Mouse (Mus musculus) stomach, embryonic 14.5 days (tissue): ENCODE data around the gene Atp10b. TPM values are rescaled to one million over a fixed set of nuclear protein-coding genes. Genes with fewer than 3 reads are reported as not detected.

Experiments
- ATAC-seq: fragments of 200-750 bp; cut with Nextera tagmentation; 2 replicates; pipeline ENCODE4 v1.8.0; 2017; ENCODE audit warnings: low read depth, moderate TSS enrichment; ENCODE audit not compliant: insufficient number of reproducible peaks, insufficient read depth, low FRiP score
- H3K27ac ChIP-seq: fragments of 300-500 bp; sonication (generic); 2 replicates; pipeline ENCODE4 v1.5.1; 2014; ENCODE audit warnings: mild to moderate bottlenecking, low read length, moderate library complexity, mixed read lengths
- H3K27me3 ChIP-seq: fragments of 300-500 bp; sonication (generic); 2 replicates; pipeline ENCODE4 v1.6.1; 2014; ENCODE audit warnings: low read length, control low read depth, mixed read lengths; ENCODE audit not compliant: control insufficient read depth, insufficient read depth
- H3K36me3 ChIP-seq: fragments of 300-500 bp; sonication (generic); 2 replicates; pipeline ENCODE4 v1.6.1; 2014; ENCODE audit warnings: mild to moderate bottlenecking, control low read depth, low read length, moderate library complexity, mixed read lengths; ENCODE audit not compliant: control insufficient read depth, insufficient read depth
- H3K4me1 ChIP-seq: fragments of 300-500 bp; sonication (generic); 2 replicates; pipeline ENCODE4 v1.6.1; 2014; ENCODE audit warnings: low read length, control low read depth, mixed read lengths; ENCODE audit not compliant: control insufficient read depth, insufficient read depth
- H3K4me2 ChIP-seq: fragments of 300-500 bp; sonication (generic); replicated peaks from 2 replicates; pipeline ENCODE4 v1.6.1; 2014; ENCODE audit warnings: low read depth, low read length, control low read depth
- H3K4me3 ChIP-seq: fragments of 300-500 bp; sonication (generic); 2 replicates; pipeline ENCODE4 v1.5.1; 2014; ENCODE audit warnings: low read depth, low read length, control low read depth
- H3K9ac ChIP-seq: fragments of 300-500 bp; sonication (generic); replicated peaks from 2 replicates; pipeline ENCODE4 v1.6.1; 2014; ENCODE audit warnings: low read depth, mild to moderate bottlenecking, control low read depth, low read length, moderate library complexity, mixed read lengths
- H3K9me3 ChIP-seq: fragments of 300-500 bp; sonication (generic); 2 replicates; pipeline ENCODE4 v1.6.1; 2016; ENCODE audit warnings: low read depth, low read length, control low read depth; ENCODE audit not compliant: control insufficient read depth
- WGBS: fragments of 180-500 bp; shearing (Covaris S2); extraction: QIAGEN DNeasy Blood & Tissue Kit; methylation state at CpG from one replicate; pipeline ENCODE4 v1.1.7; 2014; 5-methylcytosine and 5-hydroxymethylcytosine counted together
- polyA plus RNA-seq: library from polyadenylated mRNA; unstranded; fragments of >200 nt; fragmentation: Nextera tagmentation; extraction: Ambion mirVana; gene quantifications from 2 replicates; pipeline ENCODE4 v1.2.1, GENCODE M21; 2014

Gene Atp10b
- polyA plus RNA-seq, 1 experiment from 2014 or later = 2.4 TPM

- ATAC-seq = no peak
- no peak overlapping the region for H3K9ac ChIP-seq
- H3K4me2 ChIP-seq = no peak overlapping the region
- H3K36me3 ChIP-seq = no peaks in the 10 kb centered on the region
- H3K27ac ChIP-seq = no peak overlapping the region
- no peak overlapping the region for H3K4me3 ChIP-seq
- no peaks in the 10 kb centered on the region for H3K27me3 ChIP-seq
- WGBS = 83% methylated on average over 1 of the region's 1 CpGs
- no peaks in the 10 kb centered on the region for H3K9me3 ChIP-seq
- no peaks in the 10 kb centered on the region for H3K4me1 ChIP-seq
Observed at GRCm38 (mm10) chr11:43148341-43148740, 1.3 kb upstream of the Atp10b start.

- Histone ChIP-seq H3K4me1 (no peaks in the 10 kb centered on the region), H3K4me3 (no peak overlapping the region), H3K4me2 (no peak overlapping the region), H3K27me3 (no peaks in the 10 kb centered on the region), H3K36me3 (no peaks in the 10 kb centered on the region), H3K27ac (no peak overlapping the region), H3K9ac (no peak overlapping the region), H3K9me3 (no peaks in the 10 kb centered on the region)
- WGBS = 84% methylated on average over 1 of the region's 1 CpGs
- ATAC-seq = no peak
Observed at GRCm38 (mm10) chr11:43155004-43155403, 5.3 kb downstream of the Atp10b start.

GRCm38 (mm10) chr11:43155417-43155816, 5.7 kb downstream of the Atp10b start:
- Histone ChIP-seq H3K4me1 (no peaks in the 10 kb centered on the region), H3K4me2 (no peak overlapping the region), H3K36me3 (no peaks in the 10 kb centered on the region), H3K9ac (no peak overlapping the region), H3K27ac (no peak overlapping the region), H3K9me3 (no peaks in the 10 kb centered on the region), H3K27me3 (no peaks in the 10 kb centered on the region), H3K4me3 (no peak overlapping the region)
- ATAC-seq = no peak
- WGBS = 69% methylated on average over 2 of the region's 2 CpGs

GRCm38 (mm10) chr11:43158814-43159213, 9.1 kb downstream of the Atp10b start:
- no peak overlapping the region for H3K9ac ChIP-seq
- H3K36me3 ChIP-seq = no peaks in the 10 kb centered on the region
- H3K4me3 ChIP-seq = no peak overlapping the region
- no peaks in the 10 kb centered on the region for H3K27me3 ChIP-seq
- H3K27ac ChIP-seq = no peak overlapping the region
- WGBS = 68% methylated on average over 1 of the region's 1 CpGs
- no peaks in the 10 kb centered on the region for H3K4me1 ChIP-seq
- ATAC-seq = no peak
- no peaks in the 10 kb centered on the region for H3K9me3 ChIP-seq
- H3K4me2 ChIP-seq = no peak overlapping the region

- WGBS = 55% methylated on average over 9 of the region's 9 CpGs
- no peak for ATAC-seq
- H3K4me2 ChIP-seq = no peak overlapping the region
Observed at GRCm38 (mm10) chr11:43160188-43160942, 10.7 kb downstream of the Atp10b start.

GRCm38 (mm10) chr11:43170601-43171000, 20.9 kb downstream of the Atp10b start:
- Histone ChIP-seq H3K36me3 (no peaks in the 10 kb centered on the region), H3K4me3 (no peak overlapping the region), H3K4me1 (no peaks in the 10 kb centered on the region), H3K27ac (no peak overlapping the region), H3K27me3 (no peaks in the 10 kb centered on the region), H3K4me2 (no peak overlapping the region), H3K9ac (no peak overlapping the region), H3K9me3 (no peaks in the 10 kb centered on the region)
- ATAC-seq = no peak
- WGBS = 69% methylated on average over 2 of the region's 2 CpGs

More at GRCm38 (mm10) chr11:43160188-43160942, 10.7 kb downstream of the Atp10b start:
- Histone ChIP-seq H3K27me3 (no peaks in the 10 kb centered on the region), H3K4me1 (no peaks in the 10 kb centered on the region), H3K9me3 (no peaks in the 10 kb centered on the region), H3K4me3 (no peak overlapping the region), H3K36me3 (no peaks in the 10 kb centered on the region), H3K9ac (no peak overlapping the region), H3K27ac (no peak overlapping the region)

- Histone ChIP-seq H3K9ac (no peak overlapping the region), H3K4me1 (no peaks in the 10 kb centered on the region), H3K27ac (no peak overlapping the region), H3K9me3 (no peaks in the 10 kb centered on the region), H3K36me3 (no peaks in the 10 kb centered on the region), H3K4me3 (no peak overlapping the region), H3K27me3 (no peaks in the 10 kb centered on the region), H3K4me2 (no peak overlapping the region)
- ATAC-seq = 0 out of 2 replicates have a peak, but pooled peaks have one; percentile 28
- WGBS = 74% methylated on average over 6 of the region's 6 CpGs
Observed at GRCm38 (mm10) chr11:43174359-43175116, 24.9 kb downstream of the Atp10b start.

- H3K27me3 ChIP-seq = no peaks in the 10 kb centered on the region
- no peak for ATAC-seq
- H3K9me3 ChIP-seq = no peaks in the 10 kb centered on the region
- H3K4me2 ChIP-seq = no peak overlapping the region
- H3K36me3 ChIP-seq = no peaks in the 10 kb centered on the region
- no peak overlapping the region for H3K9ac ChIP-seq
- WGBS = 34% methylated on average over 2 of the region's 2 CpGs
- no peak overlapping the region for H3K27ac ChIP-seq
- no peaks in the 10 kb centered on the region for H3K4me1 ChIP-seq
- no peak overlapping the region for H3K4me3 ChIP-seq
Observed at GRCm38 (mm10) chr11:43182401-43182800, 32.7 kb downstream of the Atp10b start.
